Mouse (Mus musculus): ENCODE data around the gene Numb.

GRCm38 (mm10) chr12:83782669-83783068, 139.1 kb downstream of the Numb start:
- TF ChIP-seq FLI1 (IDR thresholded peaks at IDR 0.05; ENCODE audit: low read length) = no peak
- TF ChIP-seq GATA1 (IDR thresholded peaks at IDR 0.05; ENCODE audit: borderline replicate concordance, low read length) = no peak

Data from megakaryocyte, embryonic 14.5 days (primary cell).